Mouse (Mus musculus): ENCODE results near the gene Klhl29. TPM values are rescaled to one million over a fixed set of nuclear protein-coding genes. Genes with fewer than 3 reads are reported as not detected.

Klhl29 gene
- total and polyA plus RNA-seq, 2 experiments from 2014 or later: 3.0 to 16.7 TPM

DNA sequence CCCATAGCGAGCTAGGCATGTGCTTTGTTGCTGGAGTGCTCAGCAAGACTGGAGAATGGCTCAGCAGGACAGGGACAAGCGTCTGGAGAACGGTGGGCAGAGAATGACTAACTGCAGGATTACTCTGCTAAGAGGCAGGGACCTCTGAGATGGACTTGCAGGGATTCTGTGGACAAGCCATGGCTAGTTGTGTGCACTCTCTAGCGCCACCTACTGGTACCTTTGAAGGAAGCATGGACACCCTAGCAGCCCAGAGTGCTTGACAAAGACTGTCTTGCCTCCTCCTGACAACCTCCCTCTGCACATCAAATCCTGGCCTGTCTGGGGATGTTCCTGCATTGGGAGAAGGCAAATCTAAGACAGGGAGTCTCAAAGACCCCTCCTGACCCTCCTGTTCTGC lies 239.2 kb downstream of the Klhl29 start:
- Histone ChIP-seq H3K9me3 (ENCODE audit: low read length) (no peaks in the 10 kb centered on the region), H3K4me1 (ENCODE audit: insufficient read depth, low read length) (no peaks in the 10 kb centered on the region), H3K4me3 (ENCODE audit: low read length) (no peak overlapping the region), H3K27ac (no peak overlapping the region), H3K27me3 (ENCODE audit: insufficient read depth, low read length) (no peaks in the 10 kb centered on the region), H3K9ac (replicated peaks; ENCODE audit: low read length) (no peak overlapping the region), H3K4me2 (ENCODE audit: low read depth, low read length) (no peak overlapping the region), H3K36me3 (ENCODE audit: insufficient read depth, low read length) (peaks cover 6% of the 10 kb centered on the region; the same call in 1 of the 2 replicates)
- peak; percentile 95 for TF ChIP-seq CTCF (IDR thresholded peaks at IDR 0.05; ENCODE audit: low read depth)
- ATAC-seq: peak; percentile 79
- peak; percentile 87 for DNase-seq (ENCODE audit: low spot score)
- 25% methylated on average over 4 of the region's 4 CpGs for WGBS

DNA sequence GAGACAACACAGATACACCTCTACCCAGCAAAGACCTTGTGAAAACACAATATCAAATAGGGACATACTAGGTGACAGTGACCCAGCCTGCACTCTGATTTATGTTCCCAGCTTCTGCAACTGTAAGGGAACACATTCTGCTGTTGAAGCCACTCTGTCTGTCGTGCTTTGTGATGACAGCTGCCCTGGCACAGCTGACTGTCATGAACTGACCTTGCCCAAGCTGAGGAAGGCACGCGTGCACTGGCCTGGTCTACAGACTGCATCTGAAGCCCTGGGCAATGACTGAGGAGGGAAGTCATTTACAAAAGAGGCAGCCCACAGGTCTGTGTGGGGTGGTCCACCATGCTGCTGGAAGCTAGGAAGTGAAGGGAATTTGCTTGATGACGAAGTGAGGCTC lies 246.3 kb downstream of the Klhl29 start:
- no peaks in the 10 kb centered on the region for H3K36me3 ChIP-seq (ENCODE audit: insufficient read depth, low read length)
- WGBS: 79% methylated on average over 4 of the region's 4 CpGs

GRCm38 (mm10) chr12:5125907-5126306 lies 249.6 kb downstream of the Klhl29 start:
- no peaks in the 10 kb centered on the region for H3K36me3 ChIP-seq (ENCODE audit: insufficient read depth, low read length)
- H3K27me3 ChIP-seq (ENCODE audit: insufficient read depth, low read length): no peaks in the 10 kb centered on the region
- H3K9me3 ChIP-seq (ENCODE audit: low read length): no peaks in the 10 kb centered on the region
- no peak overlapping the region for H3K9ac ChIP-seq (replicated peaks; ENCODE audit: low read length)
- 79% methylated on average over 7 of the region's 7 CpGs for WGBS
- no peak overlapping the region for H3K27ac ChIP-seq
- TF ChIP-seq CTCF (IDR thresholded peaks at IDR 0.05; ENCODE audit: low read depth): no peak
- ATAC-seq (no peak), DNase-seq (ENCODE audit: low spot score) (no peak)
- no peak overlapping the region for H3K4me3 ChIP-seq (ENCODE audit: low read length)
- no peaks in the 10 kb centered on the region for H3K4me1 ChIP-seq (ENCODE audit: insufficient read depth, low read length)
- H3K4me2 ChIP-seq (ENCODE audit: low read depth, low read length): no peak overlapping the region

More for the DNA sequence above, 246.3 kb downstream of the Klhl29 start:
- DNase-seq (ENCODE audit: low spot score) (no peak), ATAC-seq (no peak)
- H3K27ac ChIP-seq: no peak overlapping the region
- no peaks in the 10 kb centered on the region for H3K27me3 ChIP-seq (ENCODE audit: insufficient read depth, low read length)
- H3K4me2 ChIP-seq (ENCODE audit: low read depth, low read length): no peak overlapping the region
- no peak overlapping the region for H3K9ac ChIP-seq (replicated peaks; ENCODE audit: low read length)
- H3K4me3 ChIP-seq (ENCODE audit: low read length): no peak overlapping the region
- H3K4me1 ChIP-seq (ENCODE audit: insufficient read depth, low read length): no peaks in the 10 kb centered on the region
- no peaks in the 10 kb centered on the region for H3K9me3 ChIP-seq (ENCODE audit: low read length)
- TF ChIP-seq CTCF (IDR thresholded peaks at IDR 0.05; ENCODE audit: low read depth): no peak

DNA sequence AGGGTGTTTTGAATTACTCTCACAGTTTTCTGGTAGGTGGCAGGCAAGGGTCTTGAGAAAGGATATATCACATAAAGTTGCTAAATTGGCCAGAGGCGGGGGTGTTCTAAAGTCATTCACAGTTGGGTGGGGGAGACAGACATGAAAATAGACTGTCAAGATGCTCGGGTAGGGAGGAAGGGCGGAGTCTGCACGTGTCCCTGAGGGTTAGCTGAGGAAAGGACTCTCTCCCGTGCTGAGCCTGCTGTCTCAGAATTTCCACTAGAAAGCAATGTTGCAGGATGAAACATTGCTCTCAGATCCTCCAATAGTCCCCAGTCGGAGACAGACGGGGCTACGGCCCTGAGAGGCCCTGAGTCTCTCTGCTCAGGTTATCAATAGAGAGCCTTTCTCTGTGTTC lies 252.5 kb downstream of the Klhl29 start:
- no peak for TF ChIP-seq CTCF (IDR thresholded peaks at IDR 0.05; ENCODE audit: low read depth)
- ATAC-seq (no peak), DNase-seq (ENCODE audit: low spot score) (no peak)
- 0 out of 2 replicates have a peak, but pooled peaks cover 4% of the 10 kb centered on the region for H3K4me1 ChIP-seq (ENCODE audit: insufficient read depth, low read length)
- H3K36me3 ChIP-seq (ENCODE audit: insufficient read depth, low read length): no peaks in the 10 kb centered on the region
- H3K27ac ChIP-seq: no peak overlapping the region
- no peak overlapping the region for H3K4me2 ChIP-seq (ENCODE audit: low read depth, low read length)
- no peak overlapping the region; the same call in 1 of the 2 replicates for H3K9ac ChIP-seq (replicated peaks; ENCODE audit: low read length)
- H3K27me3 ChIP-seq (ENCODE audit: insufficient read depth, low read length): no peaks in the 10 kb centered on the region
- WGBS: 59% methylated on average over 8 of the region's 8 CpGs
- no peak overlapping the region for H3K4me3 ChIP-seq (ENCODE audit: low read length)
- no peaks in the 10 kb centered on the region for H3K9me3 ChIP-seq (ENCODE audit: low read length)

DNA sequence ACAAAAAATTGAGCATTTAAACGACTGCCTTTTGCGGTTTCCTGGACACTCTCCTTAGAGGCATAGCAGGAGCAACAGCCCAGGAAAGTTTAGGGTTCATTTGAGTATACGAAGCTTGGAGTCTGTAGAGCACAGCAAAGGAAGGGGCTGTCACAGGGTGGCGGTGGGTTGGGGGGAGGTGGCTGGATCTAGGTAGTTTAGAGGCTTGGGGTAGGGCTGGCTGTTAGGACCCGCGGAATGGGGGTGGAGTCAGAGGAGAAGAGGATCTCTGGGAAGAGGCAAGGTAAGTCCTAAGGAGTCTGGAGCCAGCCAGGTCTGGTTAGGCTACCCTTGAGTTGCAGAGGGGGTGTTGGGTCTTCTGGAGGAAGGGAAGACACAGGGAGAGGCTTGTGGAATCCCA lies 255.2 kb downstream of the Klhl29 start:
- Histone ChIP-seq H3K27ac (peak overlapping the region; percentile 48; the same call in 1 of the 2 replicates), H3K4me1 (ENCODE audit: insufficient read depth, low read length) (0 out of 2 replicates have a peak, but pooled peaks cover 4% of the 10 kb centered on the region), H3K4me3 (ENCODE audit: low read length) (no peak overlapping the region), H3K4me2 (ENCODE audit: low read depth, low read length) (peak overlapping the region; percentile 51), H3K27me3 (ENCODE audit: insufficient read depth, low read length) (no peaks in the 10 kb centered on the region), H3K9me3 (ENCODE audit: low read length) (no peaks in the 10 kb centered on the region), H3K9ac (replicated peaks; ENCODE audit: low read length) (no peak overlapping the region), H3K36me3 (ENCODE audit: insufficient read depth, low read length) (no peaks in the 10 kb centered on the region)
- no peak for DNase-seq (ENCODE audit: low spot score)
- TF ChIP-seq CTCF (IDR thresholded peaks at IDR 0.05; ENCODE audit: low read depth): no peak
- 57% methylated on average over 6 of the region's 6 CpGs for WGBS
- 0 out of 2 replicates have a peak, but pooled peaks have one; percentile 10 for ATAC-seq

DNA sequence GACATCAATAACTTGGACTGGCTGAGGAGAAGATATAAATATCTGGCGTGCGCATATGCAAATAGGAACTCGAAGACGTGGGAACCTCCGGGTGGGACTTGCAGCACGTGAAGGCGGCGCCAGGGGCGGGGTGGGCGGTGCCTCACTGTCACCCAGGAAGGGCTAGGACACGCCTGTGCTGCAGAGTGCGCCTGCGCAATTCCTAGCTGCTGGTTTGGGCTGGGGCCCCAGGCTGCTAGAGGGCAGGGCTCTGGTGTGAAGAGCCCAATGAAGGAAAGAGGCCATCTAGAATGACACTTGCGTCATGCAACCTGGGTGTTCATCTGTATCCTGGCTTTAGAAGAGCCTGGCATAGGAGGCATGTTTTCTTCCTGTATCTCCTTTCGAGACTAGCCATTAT lies 255.8 kb downstream of the Klhl29 start:
- DNase-seq (ENCODE audit: low spot score): peak; percentile 94
- WGBS: 22% methylated on average over 15 of the region's 15 CpGs
- H3K27ac ChIP-seq: peak overlapping the region; percentile 48; the same call in 1 of the 2 replicates
- H3K4me3 ChIP-seq (ENCODE audit: low read length): peak overlapping the region; percentile 23
- H3K9ac ChIP-seq (replicated peaks; ENCODE audit: low read length): no peak overlapping the region
- TF ChIP-seq CTCF (IDR thresholded peaks at IDR 0.05; ENCODE audit: low read depth): no peak
- 0 out of 2 replicates have a peak, but pooled peaks cover 4% of the 10 kb centered on the region for H3K4me1 ChIP-seq (ENCODE audit: insufficient read depth, low read length)
- peak; percentile 93 for ATAC-seq
- H3K27me3 ChIP-seq (ENCODE audit: insufficient read depth, low read length): no peaks in the 10 kb centered on the region
- H3K9me3 ChIP-seq (ENCODE audit: low read length): no peaks in the 10 kb centered on the region
- peak overlapping the region; percentile 51 for H3K4me2 ChIP-seq (ENCODE audit: low read depth, low read length)
- H3K36me3 ChIP-seq (ENCODE audit: insufficient read depth, low read length): no peaks in the 10 kb centered on the region

DNA sequence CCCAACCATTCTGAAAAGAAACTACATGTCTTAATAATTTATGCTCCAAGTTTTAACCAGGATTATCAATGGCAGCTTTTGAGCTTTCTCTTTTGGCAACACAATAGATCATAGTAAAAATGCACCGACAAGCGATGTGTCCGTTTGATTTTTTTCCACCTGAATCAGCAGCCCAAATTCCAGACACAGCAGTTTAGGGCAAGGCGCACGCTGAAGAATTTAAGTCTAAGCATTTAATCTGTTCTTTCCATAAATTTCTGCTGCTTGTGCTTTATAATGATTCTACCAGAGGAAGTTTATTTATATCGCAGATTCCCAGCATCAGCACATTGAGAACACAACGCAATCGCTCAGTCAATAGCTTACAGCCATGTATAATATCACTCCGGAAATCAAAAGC lies 256.2 kb downstream of the Klhl29 start:
- ATAC-seq (no peak), DNase-seq (ENCODE audit: low spot score) (peak; percentile 18)
- Histone ChIP-seq H3K4me3 (ENCODE audit: low read length) (peak overlapping the region; percentile 23), H3K4me2 (ENCODE audit: low read depth, low read length) (peak overlapping the region; percentile 51), H3K9ac (replicated peaks; ENCODE audit: low read length) (no peak overlapping the region), H3K27ac (0 out of 2 replicates have a peak overlapping the region, but pooled peaks have one; percentile 48), H3K36me3 (ENCODE audit: insufficient read depth, low read length) (no peaks in the 10 kb centered on the region), H3K4me1 (ENCODE audit: insufficient read depth, low read length) (0 out of 2 replicates have a peak, but pooled peaks cover 4% of the 10 kb centered on the region), H3K27me3 (ENCODE audit: insufficient read depth, low read length) (no peaks in the 10 kb centered on the region), H3K9me3 (ENCODE audit: low read length) (no peaks in the 10 kb centered on the region)
- 48% methylated on average over 9 of the region's 9 CpGs for WGBS
- TF ChIP-seq CTCF (IDR thresholded peaks at IDR 0.05; ENCODE audit: low read depth): no peak

Measured in hindbrain, postnatal 0 days (tissue).